Mouse (Mus musculus): ENCODE results near the gene Adamts17. TPM values are rescaled to one million over a fixed set of nuclear protein-coding genes. Genes with fewer than 3 reads are reported as not detected.

Gene Adamts17
- polyA plus RNA-seq, 1 experiment: 4.2 TPM

- TF ChIP-seq CTCF (IDR thresholded peaks at IDR 0.05; ENCODE audit: extremely low read depth, insufficient read depth, low read length): no peak
- TF ChIP-seq POLR2A (IDR thresholded peaks at IDR 0.05; ENCODE audit: extremely low read depth, insufficient read depth, low read length): no peak
- H3K4me3 ChIP-seq (ENCODE audit: insufficient read depth, low read length): no peak overlapping the region
- H3K27ac ChIP-seq (ENCODE audit: insufficient read depth, low read length): no peak overlapping the region
- H3K4me1 ChIP-seq (ENCODE audit: control insufficient read depth, insufficient read depth, low read length): no peaks in the 10 kb centered on the region
These were observed 118.2 kb downstream of the Adamts17 start for GRCm38 (mm10) chr7:66957764-66958163.

GRCm38 (mm10) chr7:66960246-66961033 lies 120.9 kb downstream of the Adamts17 start:
- H3K4me1 ChIP-seq (ENCODE audit: control insufficient read depth, insufficient read depth, low read length): no peaks in the 10 kb centered on the region
- H3K4me3 ChIP-seq (ENCODE audit: insufficient read depth, low read length): no peak overlapping the region
- TF ChIP-seq POLR2A (IDR thresholded peaks at IDR 0.05; ENCODE audit: extremely low read depth, insufficient read depth, low read length): no peak
- TF ChIP-seq CTCF (IDR thresholded peaks at IDR 0.05; ENCODE audit: extremely low read depth, insufficient read depth, low read length): no peak
- no peak overlapping the region for H3K27ac ChIP-seq (ENCODE audit: insufficient read depth, low read length)

GRCm38 (mm10) chr7:66962736-66963135 lies 123.2 kb downstream of the Adamts17 start:
- H3K4me3 ChIP-seq (ENCODE audit: insufficient read depth, low read length): no peak overlapping the region
- TF ChIP-seq POLR2A (IDR thresholded peaks at IDR 0.05; ENCODE audit: extremely low read depth, insufficient read depth, low read length): no peak
- TF ChIP-seq CTCF (IDR thresholded peaks at IDR 0.05; ENCODE audit: extremely low read depth, insufficient read depth, low read length): no peak
- no peak overlapping the region for H3K27ac ChIP-seq (ENCODE audit: insufficient read depth, low read length)
- H3K4me1 ChIP-seq (ENCODE audit: control insufficient read depth, insufficient read depth, low read length): no peaks in the 10 kb centered on the region

- TF ChIP-seq CTCF (IDR thresholded peaks at IDR 0.05; ENCODE audit: extremely low read depth, insufficient read depth, low read length) (no peak), POLR2A (IDR thresholded peaks at IDR 0.05; ENCODE audit: extremely low read depth, insufficient read depth, low read length) (no peak)
- H3K4me3 ChIP-seq (ENCODE audit: insufficient read depth, low read length): no peak overlapping the region
- H3K27ac ChIP-seq (ENCODE audit: insufficient read depth, low read length): no peak overlapping the region
- no peaks in the 10 kb centered on the region for H3K4me1 ChIP-seq (ENCODE audit: control insufficient read depth, insufficient read depth, low read length)
These were observed 124.0 kb downstream of the Adamts17 start for GRCm38 (mm10) chr7:66963541-66963940.

GRCm38 (mm10) chr7:66966541-66967205 lies 127.1 kb downstream of the Adamts17 start:
- Histone ChIP-seq H3K27ac (ENCODE audit: insufficient read depth, low read length) (no peak overlapping the region), H3K4me3 (ENCODE audit: insufficient read depth, low read length) (no peak overlapping the region), H3K4me1 (ENCODE audit: control insufficient read depth, insufficient read depth, low read length) (no peaks in the 10 kb centered on the region)
- no peak for TF ChIP-seq CTCF (IDR thresholded peaks at IDR 0.05; ENCODE audit: extremely low read depth, insufficient read depth, low read length)
- no peak for TF ChIP-seq POLR2A (IDR thresholded peaks at IDR 0.05; ENCODE audit: extremely low read depth, insufficient read depth, low read length)

GRCm38 (mm10) chr7:66967206-66967919 lies 127.8 kb downstream of the Adamts17 start:
- no peaks in the 10 kb centered on the region for H3K4me1 ChIP-seq (ENCODE audit: control insufficient read depth, insufficient read depth, low read length)
- TF ChIP-seq CTCF (IDR thresholded peaks at IDR 0.05; ENCODE audit: extremely low read depth, insufficient read depth, low read length) (no peak), POLR2A (IDR thresholded peaks at IDR 0.05; ENCODE audit: extremely low read depth, insufficient read depth, low read length) (no peak)
- H3K27ac ChIP-seq (ENCODE audit: insufficient read depth, low read length): no peak overlapping the region
- H3K4me3 ChIP-seq (ENCODE audit: insufficient read depth, low read length): no peak overlapping the region

GRCm38 (mm10) chr7:66968661-66969060 lies 129.1 kb downstream of the Adamts17 start:
- no peak overlapping the region for H3K27ac ChIP-seq (ENCODE audit: insufficient read depth, low read length)
- no peak overlapping the region for H3K4me3 ChIP-seq (ENCODE audit: insufficient read depth, low read length)
- H3K4me1 ChIP-seq (ENCODE audit: control insufficient read depth, insufficient read depth, low read length): no peaks in the 10 kb centered on the region
- TF ChIP-seq CTCF (IDR thresholded peaks at IDR 0.05; ENCODE audit: extremely low read depth, insufficient read depth, low read length) (no peak), POLR2A (IDR thresholded peaks at IDR 0.05; ENCODE audit: extremely low read depth, insufficient read depth, low read length) (no peak)

GRCm38 (mm10) chr7:66969199-66969598 lies 129.7 kb downstream of the Adamts17 start:
- TF ChIP-seq CTCF (IDR thresholded peaks at IDR 0.05; ENCODE audit: extremely low read depth, insufficient read depth, low read length) (no peak), POLR2A (IDR thresholded peaks at IDR 0.05; ENCODE audit: extremely low read depth, insufficient read depth, low read length) (no peak)

GRCm38 (mm10) chr7:66970235-66970634 lies 130.7 kb downstream of the Adamts17 start:
- Histone ChIP-seq H3K4me1 (ENCODE audit: control insufficient read depth, insufficient read depth, low read length) (no peaks in the 10 kb centered on the region), H3K4me3 (ENCODE audit: insufficient read depth, low read length) (no peak overlapping the region), H3K27ac (ENCODE audit: insufficient read depth, low read length) (no peak overlapping the region)
- no peak for TF ChIP-seq CTCF (IDR thresholded peaks at IDR 0.05; ENCODE audit: extremely low read depth, insufficient read depth, low read length)
- no peak for TF ChIP-seq POLR2A (IDR thresholded peaks at IDR 0.05; ENCODE audit: extremely low read depth, insufficient read depth, low read length)

More at GRCm38 (mm10) chr7:66969199-66969598, 129.7 kb downstream of the Adamts17 start:
- H3K4me1 ChIP-seq (ENCODE audit: control insufficient read depth, insufficient read depth, low read length): no peaks in the 10 kb centered on the region
- H3K4me3 ChIP-seq (ENCODE audit: insufficient read depth, low read length): no peak overlapping the region
- no peak overlapping the region for H3K27ac ChIP-seq (ENCODE audit: insufficient read depth, low read length)
